Mouse (Mus musculus) liver, embryonic 12.5 days (tissue): ENCODE measurements around the gene Itgad. TPM values are rescaled to one million over a fixed set of nuclear protein-coding genes. Genes with fewer than 3 reads are reported as not detected.
"Not testable (repeated sequence)": the region's sequence is repeated elsewhere in the genome, so short reads cannot be mapped to it uniquely, and the experiment has no call there.

ENCODE experiments used
- ATAC-seq: fragments of 200-750 bp; cut with Nextera tagmentation; 2 replicates; pipeline ENCODE4 v1.8.0; 2017; ENCODE audit warnings: moderate number of reproducible peaks, mild to moderate bottlenecking, moderate library complexity
- H3K27ac ChIP-seq: fragments of 300-500 bp; sonication (generic); 2 replicates; pipeline ENCODE4 v1.5.1; 2016; ENCODE audit warnings: mild to moderate bottlenecking
- H3K27me3 ChIP-seq: fragments of 300-500 bp; sonication (generic); replicated peaks from 2 replicates; pipeline ENCODE4 v1.6.1; 2016; ENCODE audit warnings: mild to moderate bottlenecking, moderate library complexity
- H3K36me3 ChIP-seq: fragments of 300-500 bp; sonication (generic); 2 replicates; pipeline ENCODE4 v1.6.1; 2016; ENCODE audit warnings: mild to moderate bottlenecking, moderate library complexity
- H3K4me1 ChIP-seq: fragments of 300-500 bp; sonication (generic); 2 replicates; pipeline ENCODE4 v1.6.1; 2016
- H3K4me2 ChIP-seq: fragments of 300-500 bp; sonication (generic); 2 replicates; pipeline ENCODE4 v1.6.1; 2016; ENCODE audit warnings: mild to moderate bottlenecking, moderate library complexity
- H3K4me3 ChIP-seq: fragments of 300-500 bp; sonication (generic); 2 replicates; pipeline ENCODE4 v1.5.1; 2016; ENCODE audit warnings: mild to moderate bottlenecking, moderate library complexity
- H3K9ac ChIP-seq: fragments of 300-500 bp; sonication (generic); 2 replicates; pipeline ENCODE4 v1.6.1; 2016; ENCODE audit warnings: mild to moderate bottlenecking, moderate library complexity
- H3K9me3 ChIP-seq: fragments of 300-500 bp; sonication (generic); replicated peaks from 2 replicates; pipeline ENCODE4 v1.6.1; 2016; ENCODE audit warnings: mild to moderate bottlenecking, moderate library complexity
- WGBS: fragments of 180-500 bp; shearing (Covaris S2); methylation state at CpG from one replicate; pipeline ENCODE4 v1.1.7; 2016; ENCODE audit not compliant: insufficient replicate concordance; 5-methylcytosine and 5-hydroxymethylcytosine counted together
- polyA plus RNA-seq: library from polyadenylated mRNA; unstranded; fragments of >200 nt; fragmentation: Nextera tagmentation; extraction: Ambion mirVana; gene quantifications from 2 replicates; pipeline ENCODE4 v1.2.1, GENCODE M21; 2016

Itgad gene
- polyA plus RNA-seq, 1 experiment from 2014 or later: not detected

DNA sequence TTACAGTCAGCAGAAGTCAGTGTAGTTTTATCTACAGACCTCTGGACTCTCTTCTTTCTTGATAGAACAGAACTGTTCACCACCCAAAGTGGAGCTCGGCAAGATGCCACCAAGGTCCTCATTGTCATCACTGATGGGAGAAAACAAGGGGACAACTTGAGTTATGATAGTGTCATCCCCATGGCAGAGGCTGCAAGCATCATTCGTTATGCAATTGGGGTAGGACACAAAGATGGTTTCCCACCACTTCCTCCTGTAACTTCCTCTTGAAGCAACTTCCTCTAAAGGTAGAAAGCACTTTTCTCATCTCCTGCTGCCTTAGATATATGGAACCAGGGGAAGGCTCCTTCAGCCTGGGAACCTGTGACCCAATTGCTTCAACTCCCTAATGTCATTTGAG, 20.6 kb upstream of the Itgad start:
- 0 out of 2 replicates have a peak, but pooled peaks cover 4% of the 10 kb centered on the region for H3K4me1 ChIP-seq
- H3K27me3 ChIP-seq: no peaks in the 10 kb centered on the region
- H3K4me3 ChIP-seq: no peak overlapping the region
- H3K9ac ChIP-seq: no peak overlapping the region
- no peaks in the 10 kb centered on the region for H3K36me3 ChIP-seq
- H3K27ac ChIP-seq: no peak overlapping the region
- 27% methylated on average over 2 of the region's 2 CpGs for WGBS
- ATAC-seq: no peak
- H3K4me2 ChIP-seq: no peak overlapping the region
- no peaks in the 10 kb centered on the region for H3K9me3 ChIP-seq

DNA sequence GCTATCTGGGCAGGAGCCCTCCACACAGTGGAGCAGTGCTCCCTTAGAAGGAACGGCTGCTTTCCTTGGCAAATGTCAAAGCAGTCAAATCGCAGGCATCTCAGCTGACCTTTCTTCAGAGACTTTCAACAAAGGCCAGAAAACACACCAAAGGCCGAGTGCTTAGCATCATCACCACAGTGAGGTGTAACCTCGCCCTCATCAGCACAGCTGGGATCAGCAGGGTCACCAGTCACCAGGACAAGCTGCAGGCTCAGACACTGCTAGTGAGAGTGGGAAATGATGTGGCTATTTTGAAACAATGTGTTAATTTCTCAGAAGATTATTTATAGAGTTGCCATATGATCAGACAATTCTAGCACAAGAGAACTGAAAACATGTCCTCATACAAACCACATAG, 17.2 kb upstream of the Itgad start:
- no peaks in the 10 kb centered on the region for H3K27me3 ChIP-seq
- no peak overlapping the region for H3K4me3 ChIP-seq
- no peak overlapping the region for H3K4me2 ChIP-seq
- no peaks in the 10 kb centered on the region for H3K9me3 ChIP-seq
- no peaks in the 10 kb centered on the region for H3K36me3 ChIP-seq
- H3K27ac ChIP-seq: no peak overlapping the region
- H3K4me1 ChIP-seq: 0 out of 2 replicates have a peak, but pooled peaks cover 4% of the 10 kb centered on the region
- no peak for ATAC-seq
- 52% methylated on average over 4 of the region's 4 CpGs for WGBS
- H3K9ac ChIP-seq: no peak overlapping the region

DNA sequence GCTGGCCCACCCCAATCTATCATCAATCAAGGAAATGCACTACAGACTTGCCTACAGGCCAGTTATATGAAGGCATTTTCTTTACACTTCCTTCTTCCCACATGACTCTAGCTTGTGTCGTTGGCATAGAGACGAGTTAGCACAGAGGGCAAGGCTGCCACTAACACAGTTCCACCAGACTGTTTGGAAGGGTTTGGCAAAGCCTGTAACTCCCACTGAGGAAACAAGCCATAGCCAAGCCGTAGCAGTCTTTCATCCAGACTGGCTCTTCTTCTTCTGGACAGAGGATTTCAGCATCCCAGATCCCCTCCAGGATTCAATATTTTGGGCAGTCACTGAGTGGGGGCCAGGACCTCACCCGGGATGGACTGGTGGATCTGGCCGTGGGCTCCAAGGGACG, 14.6 kb upstream of the Itgad start:
- Histone ChIP-seq H3K4me2 (no peak overlapping the region), H3K4me3 (no peak overlapping the region), H3K36me3 (no peaks in the 10 kb centered on the region), H3K27me3 (no peaks in the 10 kb centered on the region), H3K4me1 (no peaks in the 10 kb centered on the region), H3K27ac (no peak overlapping the region), H3K9me3 (no peaks in the 10 kb centered on the region), H3K9ac (no peak overlapping the region)
- no peak for ATAC-seq
- WGBS: 73% methylated on average over 6 of the region's 6 CpGs

DNA sequence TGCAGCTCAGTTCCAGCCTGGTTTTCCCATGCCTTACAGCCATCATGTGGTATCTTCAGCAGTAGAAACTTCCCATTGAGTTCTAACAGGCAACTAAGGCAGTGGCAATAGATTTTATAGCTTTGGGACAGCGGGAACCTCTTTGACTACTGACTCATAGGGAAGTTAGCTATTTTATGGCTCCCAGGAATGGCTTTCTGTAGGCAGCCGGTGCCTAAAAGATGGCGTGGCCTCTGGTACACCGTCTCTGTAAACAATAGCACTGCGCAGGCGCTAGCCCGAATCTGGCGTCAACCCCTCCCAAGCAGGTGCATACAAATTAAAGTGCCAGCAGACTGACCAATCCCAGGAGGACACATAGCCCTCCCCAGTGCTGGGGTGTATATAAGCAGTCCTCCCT, 3.2 kb upstream of the Itgad start:
- H3K27ac ChIP-seq: no peak overlapping the region
- 81% methylated on average over 8 of the region's 8 CpGs for WGBS
- H3K27me3 ChIP-seq: no peaks in the 10 kb centered on the region; the same call in 1 of the 2 replicates
- no peak overlapping the region for H3K9ac ChIP-seq
- H3K36me3 ChIP-seq: no peaks in the 10 kb centered on the region
- H3K4me3 ChIP-seq: no peak overlapping the region
- no peak for ATAC-seq
- no peaks in the 10 kb centered on the region for H3K9me3 ChIP-seq
- no peak overlapping the region for H3K4me2 ChIP-seq
- H3K4me1 ChIP-seq: no peaks in the 10 kb centered on the region

DNA sequence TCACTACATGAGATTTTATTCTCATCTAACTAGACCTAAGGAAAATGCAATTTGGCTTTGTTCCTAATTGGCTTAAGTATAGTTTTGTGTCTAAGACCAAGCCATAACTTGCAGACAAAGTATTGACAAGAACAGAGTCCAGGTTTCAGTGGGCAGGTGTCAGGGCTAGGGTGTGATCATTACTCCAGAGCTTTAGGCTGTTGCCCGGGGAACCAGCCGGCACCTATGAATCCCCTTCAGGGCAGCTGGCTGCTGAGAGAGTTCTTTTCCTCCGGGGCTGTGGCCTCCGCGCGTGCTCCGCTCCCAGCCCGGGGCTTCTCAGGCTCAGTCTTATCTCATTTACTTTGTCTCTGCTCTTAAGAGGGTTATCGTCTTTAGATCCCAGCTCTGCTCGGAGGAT, 748 bp downstream of the Itgad start:
- no peaks in the 10 kb centered on the region for H3K9me3 ChIP-seq
- 46% methylated on average over 10 of the region's 10 CpGs for WGBS
- no peak overlapping the region for H3K9ac ChIP-seq
- no peaks in the 10 kb centered on the region for H3K36me3 ChIP-seq
- H3K27me3 ChIP-seq: no peaks in the 10 kb centered on the region; the same call in 1 of the 2 replicates
- no peaks in the 10 kb centered on the region for H3K4me1 ChIP-seq
- H3K4me3 ChIP-seq: no peak overlapping the region
- ATAC-seq: no peak
- no peak overlapping the region for H3K27ac ChIP-seq
- H3K4me2 ChIP-seq: no peak overlapping the region

DNA sequence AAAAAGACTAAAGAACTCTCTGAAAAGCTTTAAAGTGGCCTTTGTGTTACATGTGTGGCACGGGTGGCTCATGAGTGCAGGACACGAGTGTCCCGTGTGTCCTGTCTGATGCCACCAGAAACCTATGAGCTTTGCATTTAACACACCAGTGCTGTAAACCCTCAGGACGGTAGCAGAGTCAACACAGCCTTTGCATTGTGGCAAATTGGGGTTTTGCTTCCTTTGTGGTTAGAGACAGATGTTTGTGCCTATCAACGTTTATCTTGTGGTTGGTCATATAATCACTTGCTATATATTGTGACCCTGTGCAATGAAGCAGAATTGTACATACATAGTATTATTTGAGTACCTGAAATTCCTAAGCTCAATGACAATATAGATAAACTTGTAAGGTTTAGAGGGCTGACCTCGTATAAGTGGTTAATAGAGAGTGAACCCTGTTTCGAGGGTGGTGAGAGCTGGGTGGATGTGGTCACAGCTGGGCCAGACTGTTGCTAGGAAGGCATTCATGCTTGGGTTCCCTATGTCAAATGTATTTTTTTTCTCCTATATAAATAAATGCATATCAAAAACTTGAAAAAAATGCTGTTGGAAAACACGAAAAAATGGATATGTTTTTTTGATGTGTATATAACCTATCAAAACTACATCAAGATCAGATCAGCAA, 4.6 kb downstream of the Itgad start:
- H3K27ac ChIP-seq, H3K36me3 ChIP-seq, H3K4me3 ChIP-seq, H3K9ac ChIP-seq, H3K4me2 ChIP-seq, ATAC-seq, H3K4me1 ChIP-seq, H3K9me3 ChIP-seq, H3K27me3 ChIP-seq: not testable (repeated sequence)
- 25% methylated on average over 8 of the region's 8 CpGs for WGBS

DNA sequence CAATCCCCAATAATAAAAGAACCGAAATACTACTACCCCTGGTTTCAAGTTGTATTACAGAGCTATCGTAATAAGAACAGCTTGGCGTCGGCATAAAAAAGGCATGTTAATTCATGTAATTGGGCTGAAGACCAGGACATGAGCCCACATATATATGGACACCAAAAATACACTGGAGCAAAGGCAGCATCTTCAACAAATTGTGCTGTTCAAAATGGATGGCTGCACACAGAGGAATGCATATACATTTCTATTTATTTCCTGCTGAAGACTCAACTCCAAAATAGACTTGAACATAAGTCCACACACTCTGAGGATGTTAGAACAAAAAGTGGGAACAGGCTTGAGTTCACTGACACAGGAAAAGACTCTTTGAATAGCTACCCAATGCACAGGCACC, 9.8 kb downstream of the Itgad start:
- Histone ChIP-seq H3K9ac (no peak overlapping the region), H3K9me3 (no peaks in the 10 kb centered on the region), H3K4me1 (no peaks in the 10 kb centered on the region), H3K4me3 (no peak overlapping the region), H3K27ac (no peak overlapping the region), H3K27me3 (no peaks in the 10 kb centered on the region; the same call in 1 of the 2 replicates), H3K36me3 (no peaks in the 10 kb centered on the region), H3K4me2 (no peak overlapping the region)
- no peak for ATAC-seq
- 82% methylated on average over 4 of the region's 4 CpGs for WGBS

DNA sequence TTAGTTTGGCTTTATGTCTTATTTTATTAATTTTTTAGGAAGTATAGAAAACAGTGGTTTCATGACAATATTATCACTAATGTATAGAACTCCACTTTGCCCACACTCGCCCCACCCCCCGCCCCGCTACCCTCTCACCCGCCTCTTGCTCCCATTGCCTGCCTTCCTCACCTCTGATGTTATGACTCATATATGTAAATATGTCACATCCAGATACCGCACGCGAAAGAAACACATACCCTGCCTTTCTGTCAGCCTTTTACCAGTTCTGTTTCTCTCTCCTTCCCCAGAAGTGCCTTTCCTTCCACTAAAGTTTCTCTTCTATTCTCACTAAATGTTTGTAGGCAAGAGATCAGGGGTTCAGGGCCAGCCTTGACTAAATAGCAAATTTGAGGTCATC, 12.2 kb downstream of the Itgad start:
- Histone ChIP-seq H3K27ac (no peak overlapping the region), H3K9ac (no peak overlapping the region), H3K4me3 (no peak overlapping the region), H3K36me3 (no peaks in the 10 kb centered on the region), H3K4me1 (no peaks in the 10 kb centered on the region), H3K27me3 (no peaks in the 10 kb centered on the region; the same call in 1 of the 2 replicates), H3K4me2 (no peak overlapping the region), H3K9me3 (no peaks in the 10 kb centered on the region)
- WGBS: 77% methylated on average over 7 of the region's 7 CpGs
- no peak for ATAC-seq

DNA sequence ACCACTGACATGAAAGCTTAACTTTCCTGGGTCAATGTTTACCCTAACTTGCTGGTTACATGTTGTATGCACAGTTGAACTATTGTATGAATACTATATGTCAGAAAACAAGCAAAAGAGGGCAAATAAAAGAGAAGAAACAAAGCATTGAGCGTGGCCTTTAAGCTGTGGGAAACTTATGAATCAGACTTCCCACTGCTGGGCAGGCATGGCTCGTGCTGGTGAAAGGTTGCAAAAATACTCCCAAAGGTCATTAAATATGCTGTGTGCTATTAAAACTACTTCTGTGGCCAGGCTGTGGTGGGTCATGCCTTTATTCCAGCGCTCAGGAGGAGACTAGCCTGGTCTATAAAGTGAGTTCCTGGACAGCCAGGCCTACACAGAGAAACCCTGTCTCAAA, 15.8 kb downstream of the Itgad start:
- no peak overlapping the region for H3K27ac ChIP-seq
- no peak overlapping the region for H3K4me2 ChIP-seq
- 58% methylated on average over 3 of the region's 3 CpGs for WGBS
- no peaks in the 10 kb centered on the region; the same call in 1 of the 2 replicates for H3K27me3 ChIP-seq
- no peaks in the 10 kb centered on the region for H3K9me3 ChIP-seq
- no peak overlapping the region for H3K9ac ChIP-seq
- H3K4me3 ChIP-seq: no peak overlapping the region
- no peak for ATAC-seq
- H3K4me1 ChIP-seq: no peaks in the 10 kb centered on the region
- no peaks in the 10 kb centered on the region for H3K36me3 ChIP-seq

DNA sequence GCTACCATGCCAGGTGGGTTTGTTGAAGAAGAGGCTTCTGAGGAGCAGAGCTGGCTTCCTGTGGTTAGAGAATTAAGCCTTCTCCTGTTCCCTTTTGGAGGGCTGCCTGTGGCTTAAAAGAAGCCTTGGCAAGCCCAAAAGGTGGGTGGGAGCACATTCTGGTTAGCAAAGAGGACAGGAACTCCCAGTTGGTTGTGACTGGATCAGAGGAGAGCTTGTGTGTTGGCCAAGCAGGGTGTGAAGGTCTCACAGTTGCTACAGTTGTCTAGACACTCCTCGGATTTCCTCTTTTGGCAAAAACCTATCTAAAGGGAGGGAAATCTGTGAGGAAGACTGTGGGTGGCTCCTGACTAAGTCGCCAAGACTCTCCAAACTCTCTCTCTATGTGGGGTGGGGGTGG, 24.2 kb downstream of the Itgad start:
- no peaks in the 10 kb centered on the region for H3K9me3 ChIP-seq
- H3K9ac ChIP-seq: no peak overlapping the region
- no peak overlapping the region for H3K4me2 ChIP-seq
- no peak overlapping the region for H3K4me3 ChIP-seq
- H3K27me3 ChIP-seq: no peaks in the 10 kb centered on the region; the same call in 1 of the 2 replicates
- H3K4me1 ChIP-seq: no peaks in the 10 kb centered on the region
- no peak overlapping the region for H3K27ac ChIP-seq
- H3K36me3 ChIP-seq: no peaks in the 10 kb centered on the region
- ATAC-seq: no peak
- WGBS: 25% methylated on average over 2 of the region's 2 CpGs

DNA sequence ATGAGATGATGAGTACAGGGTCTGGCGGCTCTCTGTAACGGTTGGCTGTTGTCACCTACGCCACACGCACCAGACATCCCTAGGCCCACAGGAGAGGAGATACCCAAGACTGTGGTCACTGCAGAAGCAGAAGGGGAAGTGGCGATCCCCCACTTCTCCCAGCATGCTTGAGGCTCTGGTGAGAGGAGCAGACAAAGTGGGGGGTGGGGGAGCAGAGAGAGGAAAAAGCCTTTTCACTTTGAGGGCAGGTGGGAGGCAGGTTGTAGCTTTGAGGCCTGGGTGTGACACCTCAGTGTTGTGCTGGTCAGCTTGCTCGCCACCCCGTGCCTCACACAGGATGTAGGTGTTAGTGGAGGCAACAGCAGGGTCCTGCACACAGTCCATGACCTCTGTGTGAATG, 25.9 kb downstream of the Itgad start:
- Histone ChIP-seq H3K27ac (no peak overlapping the region), H3K4me3 (no peak overlapping the region), H3K27me3 (no peaks in the 10 kb centered on the region; the same call in 1 of the 2 replicates), H3K4me1 (no peaks in the 10 kb centered on the region), H3K9ac (no peak overlapping the region), H3K4me2 (no peak overlapping the region), H3K36me3 (no peaks in the 10 kb centered on the region), H3K9me3 (no peaks in the 10 kb centered on the region)
- ATAC-seq: no peak
- 34% methylated on average over 7 of the region's 7 CpGs for WGBS

DNA sequence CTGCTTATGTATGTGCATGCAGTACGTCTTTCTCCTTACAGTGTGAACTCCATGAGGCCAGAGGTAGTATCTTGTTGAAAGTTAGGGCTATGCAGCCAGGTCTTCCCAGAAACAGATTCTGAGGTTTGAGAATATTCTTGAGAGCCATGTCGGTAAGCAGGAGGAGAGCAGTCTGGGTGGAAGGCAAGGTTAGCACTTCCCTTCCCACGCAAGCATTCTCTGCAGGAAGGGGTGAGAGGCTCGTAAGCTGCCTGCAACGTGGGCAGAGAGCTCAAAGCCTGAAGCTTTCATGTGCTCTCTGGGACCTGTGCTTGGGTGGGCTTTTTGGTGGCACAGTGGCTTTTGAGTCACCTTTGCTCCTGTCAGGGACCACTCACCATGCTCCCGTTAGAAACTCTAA, 26.4 kb downstream of the Itgad start:
- Histone ChIP-seq H3K9me3 (no peaks in the 10 kb centered on the region), H3K27ac (no peak overlapping the region), H3K9ac (no peak overlapping the region), H3K4me3 (no peak overlapping the region), H3K4me2 (no peak overlapping the region), H3K27me3 (no peaks in the 10 kb centered on the region; the same call in 1 of the 2 replicates), H3K36me3 (no peaks in the 10 kb centered on the region), H3K4me1 (no peaks in the 10 kb centered on the region)
- WGBS: 36% methylated on average over 6 of the region's 6 CpGs
- no peak for ATAC-seq

DNA sequence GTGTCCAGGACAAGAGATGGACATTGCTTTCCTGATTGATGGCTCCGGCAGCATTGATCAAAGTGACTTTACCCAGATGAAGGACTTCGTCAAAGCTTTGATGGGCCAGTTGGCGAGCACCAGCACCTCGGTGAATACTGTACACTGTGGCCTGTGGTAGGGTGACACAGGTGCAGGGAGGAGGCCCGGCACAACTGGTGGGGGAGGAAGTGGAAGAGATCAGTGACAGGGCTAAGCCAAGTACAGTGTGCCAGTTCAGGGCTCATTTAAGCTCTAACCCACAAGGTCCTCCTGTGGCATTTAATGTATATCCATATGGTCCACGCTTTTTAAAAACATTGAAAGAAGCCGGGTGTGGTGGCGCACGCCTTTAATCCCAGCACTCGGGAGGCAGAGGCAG, 27.5 kb downstream of the Itgad start:
- no peaks in the 10 kb centered on the region for H3K4me1 ChIP-seq
- 69% methylated on average over 10 of the region's 10 CpGs for WGBS

More for the DNA sequence above, 27.5 kb downstream of the Itgad start:
- no peak overlapping the region for H3K27ac ChIP-seq
- H3K9me3 ChIP-seq: no peaks in the 10 kb centered on the region
- no peak overlapping the region for H3K4me2 ChIP-seq
- no peaks in the 10 kb centered on the region; the same call in 1 of the 2 replicates for H3K27me3 ChIP-seq
- H3K9ac ChIP-seq: no peak overlapping the region
- H3K36me3 ChIP-seq: no peaks in the 10 kb centered on the region
- no peak overlapping the region for H3K4me3 ChIP-seq
- ATAC-seq: no peak
